Mouse (Mus musculus): Measurements from ENCODE around the gene Zp3.

GRCm38 (mm10) chr5:135958367-135958766, 21.5 kb upstream of the Zp3 start:
- no peak for TF ChIP-seq CTCF (IDR thresholded peaks at IDR 0.05; ENCODE audit: control insufficient read depth, insufficient read depth, insufficient replicate concordance, low read depth, low read length)
- no peak for TF ChIP-seq POLR2A (IDR thresholded peaks at IDR 0.05; ENCODE audit: control insufficient read depth, low read depth, low read length)

Measured in testis, adult 2 months (tissue).